Mouse (Mus musculus): ENCODE results near the gene Smpdl3b. TPM values are rescaled to one million over a fixed set of nuclear protein-coding genes. Genes with fewer than 3 reads are reported as not detected.
A peak's percentile ranks its signal among the peaks of the same experiment; 100 is the strongest.
"Not testable (repeated sequence)": the region's sequence is repeated elsewhere in the genome, so short reads cannot be mapped to it uniquely, and the experiment has no call there.

The Smpdl3b gene
- polyA plus RNA-seq, 1 experiment = 0.38 TPM

DNA sequence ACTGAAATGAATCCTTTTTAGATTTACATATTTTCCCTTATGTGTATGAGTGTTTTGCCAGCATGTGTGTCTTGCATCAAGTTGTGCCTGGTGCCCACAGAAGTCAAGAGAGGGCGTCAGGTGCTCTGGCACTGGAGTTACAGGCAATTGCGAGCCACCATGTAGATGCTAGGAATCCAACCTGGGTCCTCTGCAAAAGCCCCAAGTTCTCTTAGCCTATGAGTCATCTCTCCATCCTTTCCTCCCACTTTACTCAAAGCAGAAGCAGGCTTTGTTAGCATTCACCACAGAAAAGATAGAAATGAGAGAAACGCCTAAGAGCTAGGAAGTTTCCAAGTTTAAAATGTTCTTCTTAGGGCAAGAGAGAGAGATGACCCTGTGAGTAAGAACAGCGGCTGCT is 42.8 kb upstream of the Smpdl3b start:
- Histone ChIP-seq H3K9me3 (no peaks in the 10 kb centered on the region), H3K27me3 (replicated peaks) (peaks cover 27% of the 10 kb centered on the region), H3K4me1 (peaks cover 52% of the 10 kb centered on the region), H3K4me3 (replicated peaks) (no peak overlapping the region), H3K36me3 (replicated peaks; ENCODE audit: low read length) (no peaks in the 10 kb centered on the region)
- no peak for TF ChIP-seq FLI1 (IDR thresholded peaks at IDR 0.05; ENCODE audit: low read length)
- TF ChIP-seq GATA1 (IDR thresholded peaks at IDR 0.05; ENCODE audit: borderline replicate concordance, low read length) = no peak

DNA sequence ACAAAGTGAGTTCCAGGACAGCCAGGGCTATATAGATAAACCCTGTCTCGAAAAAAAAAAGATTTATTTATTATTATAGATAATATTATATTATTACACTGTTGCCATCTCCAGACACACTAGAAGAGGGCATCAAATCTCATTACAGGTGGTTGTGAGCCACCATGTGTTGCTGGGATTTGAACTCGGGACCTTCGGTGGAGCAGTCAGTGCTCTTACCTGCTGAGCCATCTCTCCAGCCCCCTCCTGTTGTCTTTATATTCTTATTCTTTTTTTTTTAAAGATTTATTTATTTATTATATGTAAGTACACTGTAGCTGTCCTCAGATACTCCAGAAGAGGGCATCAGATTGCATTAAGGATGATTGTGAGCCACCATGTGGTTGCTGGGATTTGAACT is 41.6 kb upstream of the Smpdl3b start:
- H3K4me1 ChIP-seq = peaks cover 57% of the 10 kb centered on the region
- H3K9me3 ChIP-seq; H3K4me3 ChIP-seq (replicated peaks); H3K36me3 ChIP-seq (replicated peaks; ENCODE audit: low read length): not testable (repeated sequence)
- peaks cover 35% of the 10 kb centered on the region for H3K27me3 ChIP-seq (replicated peaks)

DNA sequence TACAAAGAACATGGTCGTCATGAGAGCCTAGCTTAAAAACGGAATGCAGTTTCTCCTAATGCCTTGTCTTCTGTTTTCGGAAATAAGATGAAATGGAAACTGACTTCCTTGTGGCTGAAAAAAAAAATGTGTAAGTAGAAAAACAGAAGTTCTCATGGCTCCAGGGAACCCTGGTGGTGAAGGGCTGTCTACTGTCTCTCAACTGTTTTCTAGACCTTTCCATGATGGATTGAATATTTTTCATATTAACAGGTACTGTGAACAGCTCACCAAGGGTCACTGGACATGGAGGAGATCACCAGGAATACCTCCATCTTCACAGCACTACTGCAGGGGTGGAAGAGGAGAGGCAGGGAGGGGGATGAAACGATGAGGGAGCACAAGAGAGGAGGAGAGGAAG is 41.0 kb upstream of the Smpdl3b start:
- no peaks in the 10 kb centered on the region for H3K36me3 ChIP-seq (replicated peaks; ENCODE audit: low read length)
- H3K4me3 ChIP-seq (replicated peaks) = no peak overlapping the region
- TF ChIP-seq FLI1 (IDR thresholded peaks at IDR 0.05; ENCODE audit: low read length) = no peak
- no peaks in the 10 kb centered on the region for H3K9me3 ChIP-seq
- H3K27me3 ChIP-seq (replicated peaks) = peaks cover 36% of the 10 kb centered on the region
- peaks cover 58% of the 10 kb centered on the region for H3K4me1 ChIP-seq

DNA sequence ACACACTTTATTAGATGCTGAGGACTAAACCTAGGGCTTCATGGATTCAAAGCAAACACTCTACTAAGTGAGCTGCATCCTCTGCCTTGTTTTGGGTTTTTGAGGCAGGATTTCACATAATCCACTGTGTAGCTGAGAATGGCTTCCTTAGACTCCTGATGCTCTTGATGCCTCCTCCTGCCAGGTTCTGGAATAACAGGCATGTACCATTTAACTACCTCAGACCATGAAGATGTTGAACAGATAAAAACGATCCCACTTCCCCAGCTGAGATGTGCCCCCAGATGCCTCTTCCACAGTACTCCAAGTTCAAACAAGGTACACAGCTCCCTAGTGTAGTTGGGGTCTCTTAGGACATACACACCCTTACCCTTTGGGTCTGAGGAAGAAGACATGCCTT is 40.4 kb upstream of the Smpdl3b start:
- H3K9me3 ChIP-seq = no peaks in the 10 kb centered on the region
- H3K4me3 ChIP-seq (replicated peaks) = no peak overlapping the region
- H3K27me3 ChIP-seq (replicated peaks) = peaks cover 40% of the 10 kb centered on the region
- TF ChIP-seq FLI1 (IDR thresholded peaks at IDR 0.05; ENCODE audit: low read length) (no peak), GATA1 (IDR thresholded peaks at IDR 0.05; ENCODE audit: borderline replicate concordance, low read length) (no peak)
- no peaks in the 10 kb centered on the region for H3K36me3 ChIP-seq (replicated peaks; ENCODE audit: low read length)
- H3K4me1 ChIP-seq = peaks cover 53% of the 10 kb centered on the region

DNA sequence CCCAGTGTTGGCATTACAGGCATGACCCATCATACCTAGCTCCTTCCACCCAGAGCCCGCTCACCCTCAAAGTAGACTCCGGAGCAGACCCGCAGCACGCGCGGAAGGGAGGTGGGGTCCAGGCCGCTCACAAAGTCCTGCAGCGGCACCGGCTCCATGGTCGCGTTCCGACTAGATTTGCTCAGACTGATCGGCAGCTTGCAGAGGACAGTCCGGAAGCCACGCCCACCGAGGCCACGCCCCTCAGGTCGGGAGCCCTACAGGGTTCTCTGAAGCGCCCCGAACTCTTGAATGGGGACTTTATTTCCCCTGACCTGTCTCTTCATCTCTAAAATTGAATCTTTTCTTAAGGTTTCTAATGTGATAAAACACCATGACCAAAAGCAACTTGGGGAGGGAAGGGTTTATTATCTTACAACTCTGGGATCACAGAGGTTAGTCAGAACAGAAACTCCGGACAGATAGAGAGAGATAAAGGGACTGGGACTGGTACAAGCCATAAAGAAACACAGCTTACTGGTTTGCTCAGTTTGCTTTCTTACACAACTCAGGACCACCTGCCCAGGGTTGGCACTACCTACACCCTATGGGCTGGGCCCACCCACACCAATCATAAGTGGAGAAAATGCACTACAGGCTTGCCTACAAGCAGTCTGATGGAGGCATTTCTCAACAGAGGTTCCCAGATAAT is 39.3 kb upstream of the Smpdl3b start, which contains the start of gene Themis2:
Themis2 (minus strand) TSS at position 192 of the 691 bp plus-strand sequence.
- Histone ChIP-seq H3K27me3 (replicated peaks) (peaks cover 47% of the 10 kb centered on the region), H3K36me3 (replicated peaks; ENCODE audit: low read length) (peaks cover 6% of the 10 kb centered on the region), H3K9me3 (no peaks in the 10 kb centered on the region), H3K4me3 (replicated peaks) (peak within 1 kb of the TSS; percentile 91), H3K4me1 (peaks cover 47% of the 10 kb centered on the region)
- TF ChIP-seq GATA1 (IDR thresholded peaks at IDR 0.05; ENCODE audit: borderline replicate concordance, low read length) (no peak), FLI1 (IDR thresholded peaks at IDR 0.05; ENCODE audit: low read length) (no peak)

- no peak for TF ChIP-seq FLI1 (IDR thresholded peaks at IDR 0.05; ENCODE audit: low read length)
- no peak for TF ChIP-seq GATA1 (IDR thresholded peaks at IDR 0.05; ENCODE audit: borderline replicate concordance, low read length)
- Histone ChIP-seq H3K27me3 (replicated peaks) (peaks cover 47% of the 10 kb centered on the region), H3K36me3 (replicated peaks; ENCODE audit: low read length) (peaks cover 6% of the 10 kb centered on the region), H3K4me3 (replicated peaks) (peak overlapping the region; percentile 91), H3K4me1 (peaks cover 46% of the 10 kb centered on the region), H3K9me3 (no peaks in the 10 kb centered on the region)
These were observed 38.1 kb upstream of the Smpdl3b start for GRCm38 (mm10) chr4:132795171-132795570.

DNA sequence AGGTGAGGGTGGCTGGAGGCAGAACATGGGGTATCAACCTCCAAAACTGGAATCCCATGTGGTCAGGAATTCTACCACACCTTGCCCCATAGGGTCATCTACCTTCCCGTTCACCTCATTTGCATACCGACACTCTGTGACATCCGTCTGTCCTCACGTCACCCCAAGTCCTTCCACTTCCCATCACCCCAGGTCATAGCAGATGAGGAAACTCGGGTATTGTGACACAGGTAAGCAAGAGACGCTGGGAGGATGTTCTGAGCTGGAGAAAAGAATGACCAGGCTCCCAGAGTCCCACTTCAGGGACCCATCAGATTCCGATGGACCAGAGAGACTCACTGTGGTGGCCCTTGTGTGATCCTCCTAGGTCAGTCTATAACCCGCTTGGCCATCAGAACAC is 37.7 kb upstream of the Smpdl3b start:
- peaks cover 50% of the 10 kb centered on the region for H3K4me1 ChIP-seq
- no peaks in the 10 kb centered on the region for H3K9me3 ChIP-seq
- peaks cover 49% of the 10 kb centered on the region for H3K27me3 ChIP-seq (replicated peaks)
- TF ChIP-seq GATA1 (IDR thresholded peaks at IDR 0.05; ENCODE audit: borderline replicate concordance, low read length) = no peak
- no peak for TF ChIP-seq FLI1 (IDR thresholded peaks at IDR 0.05; ENCODE audit: low read length)
- H3K4me3 ChIP-seq (replicated peaks) = peak overlapping the region; percentile 91
- H3K36me3 ChIP-seq (replicated peaks; ENCODE audit: low read length) = peaks cover 8% of the 10 kb centered on the region

- Histone ChIP-seq H3K4me1 (peaks cover 55% of the 10 kb centered on the region), H3K4me3 (replicated peaks) (peak overlapping the region; percentile 84), H3K9me3 (no peaks in the 10 kb centered on the region), H3K36me3 (replicated peaks; ENCODE audit: low read length) (peaks cover 10% of the 10 kb centered on the region), H3K27me3 (replicated peaks) (peaks cover 51% of the 10 kb centered on the region)
- no peak for TF ChIP-seq FLI1 (IDR thresholded peaks at IDR 0.05; ENCODE audit: low read length)
- no peak for TF ChIP-seq GATA1 (IDR thresholded peaks at IDR 0.05; ENCODE audit: borderline replicate concordance, low read length)
These were observed 37.0 kb upstream of the Smpdl3b start for GRCm38 (mm10) chr4:132794028-132794427.

DNA sequence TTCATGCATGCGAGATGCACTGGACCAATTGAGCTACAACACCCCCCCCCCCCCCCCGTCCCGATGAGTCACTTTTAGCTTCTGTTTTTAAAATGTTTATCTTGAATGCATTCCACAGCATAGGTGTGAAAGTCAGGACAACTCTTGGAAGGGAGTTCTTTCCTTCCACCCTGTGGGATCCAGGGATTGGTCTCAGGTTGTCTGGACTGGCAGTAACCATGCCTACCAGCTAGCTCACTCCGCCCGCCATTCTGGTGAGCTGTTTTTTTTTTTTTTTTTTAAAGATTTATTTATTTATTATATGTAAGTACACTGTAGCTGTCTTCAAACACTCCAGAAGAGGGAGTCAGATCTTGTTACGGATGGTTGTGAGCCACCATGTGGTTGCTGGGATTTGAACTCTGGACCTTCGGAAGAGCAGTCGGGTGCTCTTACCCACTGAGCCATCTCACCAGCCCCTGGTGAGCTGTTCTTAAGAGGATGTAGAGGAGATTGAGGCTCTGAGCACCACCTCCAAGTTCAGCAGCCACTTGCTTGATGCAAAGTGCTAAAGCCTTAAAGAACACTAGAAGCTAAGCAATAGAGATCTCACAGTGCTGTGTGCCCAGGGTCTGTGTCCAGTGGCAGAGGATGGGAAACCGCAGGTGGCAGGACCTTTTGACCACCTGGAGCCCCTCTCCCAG is 36.4 kb upstream of the Smpdl3b start:
- H3K9me3 ChIP-seq = not testable (repeated sequence)
- Histone ChIP-seq H3K4me3 (replicated peaks) (peak overlapping the region; percentile 84), H3K4me1 (peaks cover 55% of the 10 kb centered on the region), H3K36me3 (replicated peaks; ENCODE audit: low read length) (peaks cover 10% of the 10 kb centered on the region), H3K27me3 (replicated peaks) (peaks cover 51% of the 10 kb centered on the region)

GRCm38 (mm10) chr4:132789731-132790130 is 32.7 kb upstream of the Smpdl3b start:
- Histone ChIP-seq H3K9me3 (no peaks in the 10 kb centered on the region), H3K27me3 (replicated peaks) (peaks cover 28% of the 10 kb centered on the region), H3K36me3 (replicated peaks; ENCODE audit: low read length) (peaks cover 18% of the 10 kb centered on the region), H3K4me1 (peaks cover 36% of the 10 kb centered on the region), H3K4me3 (replicated peaks) (no peak overlapping the region)
- no peak for TF ChIP-seq FLI1 (IDR thresholded peaks at IDR 0.05; ENCODE audit: low read length)
